Mouse (Mus musculus): Measurements from ENCODE around the gene Chd5.

GRCm38 (mm10) chr4:152303172-152303571 is 35.3 kb upstream of the Chd5 start:
- no peak for TF ChIP-seq CTCF (IDR thresholded peaks at IDR 0.05; ENCODE audit: low read depth)
- TF ChIP-seq EP300 (IDR thresholded peaks at IDR 0.05; ENCODE audit: low read depth) = no peak

All from liver, embryonic 14.5 days (tissue).